Mouse (Mus musculus) thymus, postnatal 10 days (tissue): ENCODE results near the gene Klhl10.

ENCODE experiments used
- DNase-seq, 2 experiments: peaks; one replicate each; pipeline ENCODE4 v3.0.0; 2021; ENCODE audit warnings: low spot score in 2 of 2

Gene Klhl10

DNA sequence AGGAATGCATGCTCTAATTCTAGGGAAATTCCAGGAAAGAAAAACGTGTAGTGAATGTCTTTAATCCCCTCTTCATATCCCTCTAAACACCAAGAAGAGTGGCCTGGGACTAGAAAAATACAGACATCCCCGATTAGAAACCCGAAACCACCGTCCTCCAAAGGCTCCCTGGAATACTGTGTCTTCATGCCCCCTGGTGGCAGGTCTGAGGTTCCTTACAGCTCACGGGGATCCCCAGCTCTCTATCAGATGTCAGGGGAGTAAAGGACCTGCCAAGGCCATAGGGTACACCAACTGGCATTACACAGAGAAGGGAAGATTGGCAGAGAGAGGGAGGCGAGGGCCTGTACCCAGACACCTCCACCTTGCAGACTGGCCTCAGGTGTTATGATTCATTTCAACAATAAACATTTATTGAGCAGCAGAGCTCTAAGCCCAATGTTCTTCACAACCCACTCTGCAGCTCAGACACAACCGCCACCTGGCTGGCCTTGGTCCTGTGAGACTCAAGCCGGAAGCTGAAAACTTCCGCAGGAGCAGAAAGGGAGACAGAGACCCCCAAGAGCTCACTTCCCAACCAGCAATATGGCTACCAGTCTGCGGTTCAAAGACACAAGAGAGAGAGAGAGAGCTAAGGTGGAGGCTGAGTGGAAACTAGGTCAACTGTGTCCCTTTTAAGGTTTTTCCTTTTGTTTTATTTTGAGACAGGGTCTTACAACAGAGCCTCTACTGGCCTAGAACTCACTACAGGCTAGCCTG is 33.5 kb upstream of the Klhl10 start:
- peak; percentile 75 to 85 for DNase-seq

DNA sequence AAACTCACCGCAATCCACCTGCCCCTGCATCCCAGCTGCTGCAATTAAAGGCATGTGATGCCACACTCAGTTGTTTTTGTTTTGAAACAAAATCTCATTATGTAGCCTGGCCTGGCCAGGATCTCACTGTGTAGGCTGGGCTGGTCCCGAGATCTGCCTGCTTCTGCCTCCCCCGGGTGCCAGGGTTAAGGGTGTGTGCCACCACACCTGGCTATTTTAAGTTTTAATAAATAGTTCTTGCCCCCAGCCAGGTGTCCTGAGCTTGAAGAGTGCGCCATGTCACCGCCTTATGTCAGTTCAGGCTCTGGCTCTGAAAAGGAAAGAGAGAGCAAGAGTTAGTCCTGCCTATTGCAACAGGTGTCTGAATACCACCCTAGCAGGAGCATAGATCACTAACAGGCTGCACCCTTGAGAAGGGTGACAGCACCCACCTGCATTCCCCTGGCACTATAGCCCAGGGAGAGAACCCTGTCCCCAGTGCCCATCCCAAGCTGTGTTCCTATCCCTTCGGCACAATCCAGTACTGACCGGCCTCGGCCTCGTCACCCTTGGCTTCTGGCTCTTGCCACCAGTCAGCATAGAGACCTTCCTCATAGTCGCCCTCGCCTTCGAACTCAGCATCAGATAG is 32.8 kb upstream of the Klhl10 start:
- DNase-seq = peak; percentile 44 to 63

DNA sequence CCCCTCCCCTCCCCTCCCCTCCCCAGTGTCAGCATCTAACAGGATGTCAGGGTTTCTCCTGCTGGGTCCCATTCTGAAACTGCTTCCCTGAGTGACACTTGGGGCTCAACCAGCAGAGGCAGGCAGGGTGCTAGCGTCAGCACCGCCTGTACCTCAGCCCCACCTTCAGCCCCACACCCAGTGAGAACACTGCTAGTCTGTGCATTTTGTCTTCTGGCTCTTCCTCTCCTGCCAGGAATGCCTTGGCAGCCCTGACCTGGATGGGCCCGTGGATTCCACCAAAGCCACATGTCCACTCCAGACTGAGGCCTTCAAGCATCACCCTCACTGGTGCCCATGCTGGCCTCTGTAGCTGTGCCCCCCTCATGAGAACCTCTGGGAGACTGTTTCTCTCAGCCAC is 32.0 kb upstream of the Klhl10 start:
- peak; percentile 58 to 61 for DNase-seq

DNA sequence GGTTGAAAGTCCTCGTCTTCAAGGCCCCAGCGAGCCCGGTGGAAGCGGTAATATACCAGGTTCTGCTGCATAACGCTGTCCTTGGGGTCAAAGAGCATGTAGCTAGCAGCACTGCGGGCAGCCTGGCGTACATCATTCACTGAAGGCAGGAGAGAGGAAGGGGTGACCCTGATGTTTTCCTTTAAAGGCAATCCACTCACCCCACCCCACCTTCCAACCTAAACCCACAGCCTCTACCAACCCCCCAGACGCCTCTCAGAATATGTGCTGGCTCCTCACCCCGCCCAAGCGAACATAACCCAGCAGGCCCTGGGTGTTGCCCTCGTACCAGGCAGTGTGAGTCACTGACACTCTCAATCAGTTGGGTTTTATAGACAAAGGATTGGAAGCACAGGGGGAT is 30.0 kb upstream of the Klhl10 start:
- DNase-seq = no peak

DNA sequence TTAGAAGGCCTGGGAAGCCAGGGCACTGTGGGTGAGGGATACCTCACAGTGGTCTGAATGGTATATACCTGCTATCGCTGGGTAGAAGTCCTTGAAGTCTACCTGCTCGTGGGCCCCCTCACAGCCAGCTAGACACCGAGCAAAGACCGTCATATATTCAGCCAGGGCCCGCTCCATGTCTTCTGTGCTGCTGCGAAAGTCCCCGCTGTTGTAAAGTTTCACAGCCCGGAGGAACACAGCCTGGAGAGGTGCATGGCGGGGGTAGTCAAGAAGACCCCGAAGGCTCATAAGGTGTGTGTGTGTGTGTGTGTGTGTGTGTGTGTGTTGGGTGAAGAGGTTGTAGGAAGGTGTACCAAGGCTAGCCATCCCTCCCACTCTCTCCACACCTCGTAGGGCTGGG is 28.2 kb upstream of the Klhl10 start:
- no peak for DNase-seq

DNA sequence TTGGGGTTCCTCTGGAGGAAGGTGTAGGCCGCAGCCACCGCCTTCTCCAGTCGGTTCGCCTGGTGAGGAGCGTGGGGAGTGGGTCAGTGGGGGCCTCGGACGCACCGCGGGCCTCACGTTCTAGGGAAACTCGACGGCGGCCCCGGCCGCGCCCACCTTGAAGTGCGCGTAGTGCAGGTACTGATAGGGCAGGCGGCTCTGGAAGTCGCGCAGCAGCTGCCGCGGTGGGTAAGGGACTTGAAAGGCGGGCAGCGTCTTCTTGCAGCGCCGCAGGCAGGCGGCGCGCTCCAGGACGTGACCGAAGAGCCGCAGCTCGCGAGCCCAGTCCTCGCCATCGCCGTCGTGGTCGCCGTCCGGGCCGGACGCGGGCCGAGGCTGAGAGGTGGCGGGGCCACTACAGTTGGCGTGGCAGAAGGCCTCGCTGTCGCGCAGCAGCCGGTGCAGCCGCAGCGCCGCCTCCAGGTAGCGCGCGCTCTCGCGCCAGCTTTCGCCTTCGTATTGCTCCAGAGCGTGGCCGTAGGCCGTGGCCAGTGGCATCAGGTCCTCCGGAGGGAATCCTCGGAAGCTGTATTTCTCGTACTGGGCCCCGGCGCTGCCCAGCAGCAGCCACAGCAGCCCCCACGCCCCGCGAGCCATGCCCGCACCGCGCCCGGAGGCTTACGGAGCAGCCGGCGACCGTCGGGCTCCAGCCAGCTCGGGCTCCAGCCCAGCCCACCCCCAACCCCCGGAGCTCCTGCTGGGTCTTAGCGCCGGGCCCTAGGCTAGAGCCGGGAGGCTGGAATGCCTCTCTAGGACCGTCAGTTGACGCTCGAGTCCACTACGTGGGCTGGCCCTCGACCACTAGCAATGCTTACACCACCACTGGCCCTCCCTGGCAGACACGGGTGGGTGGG is 27.4 kb upstream of the Klhl10 start, which contains the start of gene P3h4:
Gene P3h4 (minus strand): TSS at position 816 of the 893 bp plus-strand sequence.
- DNase-seq = peak; percentile 57 to 75

DNA sequence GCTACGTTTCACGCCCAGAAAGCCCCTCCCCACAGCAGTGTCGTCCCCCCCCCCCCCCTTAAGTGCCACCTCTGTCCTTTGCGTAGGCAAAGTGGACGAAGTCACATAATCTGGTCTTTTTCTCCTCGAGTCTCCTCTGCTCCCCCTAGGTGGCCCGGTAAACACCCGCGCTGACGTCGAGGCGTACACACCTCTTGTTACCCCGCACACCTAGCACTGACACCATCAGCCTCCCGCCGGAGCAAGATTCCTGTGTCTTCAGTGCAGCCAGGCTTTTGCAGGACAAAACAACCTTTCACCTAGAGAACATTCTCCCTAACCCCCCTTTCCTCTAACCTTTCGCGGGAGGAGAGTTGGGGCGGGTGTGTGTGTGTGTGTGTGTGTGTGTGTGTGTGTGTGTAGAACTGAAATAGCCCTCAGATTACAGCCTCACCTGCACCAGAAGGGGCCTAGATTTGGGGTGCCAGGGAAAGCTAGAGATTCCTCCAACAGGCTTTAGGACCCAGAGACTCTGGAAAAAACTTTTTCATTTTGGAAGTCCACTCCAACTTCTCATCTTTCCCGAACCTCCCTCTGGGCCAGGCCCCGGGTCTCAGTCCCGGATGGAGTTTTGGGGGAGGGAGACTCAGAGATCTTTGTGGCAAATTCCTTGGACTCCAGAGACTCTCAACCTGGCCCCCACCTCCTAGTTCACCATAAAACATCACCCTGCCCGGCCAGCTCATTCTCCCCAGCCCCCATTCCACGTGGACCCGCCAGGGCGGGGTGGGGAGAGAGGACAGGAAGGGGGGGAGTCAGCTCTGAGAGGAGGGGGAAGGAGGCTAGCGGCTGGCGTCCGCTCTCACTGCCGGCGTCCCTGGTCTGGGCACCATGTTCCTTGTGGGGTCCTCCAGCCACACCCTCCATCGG is 26.5 kb upstream of the Klhl10 start, which contains the start of gene Fkbp10:
Gene Fkbp10 (plus strand): TSS at position 784 of the 909 bp plus-strand sequence.
- DNase-seq = no peak

DNA sequence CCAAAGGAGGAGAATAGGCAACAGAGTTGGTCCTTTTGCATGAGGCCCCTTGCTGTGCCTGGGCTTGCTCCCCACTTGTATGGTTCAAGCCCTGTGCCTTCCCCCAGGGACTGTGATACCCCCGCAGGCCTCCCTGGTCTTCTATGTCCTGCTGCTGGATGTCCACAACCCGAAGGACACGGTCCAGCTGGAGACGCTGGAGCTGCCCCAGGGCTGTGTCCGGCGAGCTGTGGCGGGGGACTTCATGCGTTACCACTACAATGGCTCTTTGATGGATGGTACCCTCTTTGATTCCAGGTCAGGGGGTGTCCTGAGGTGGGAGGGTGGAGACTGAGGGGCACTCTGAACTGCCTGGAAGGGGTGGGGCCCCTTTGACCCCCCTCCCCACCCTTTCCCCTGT is 20.2 kb upstream of the Klhl10 start:
- no peak for DNase-seq

DNA sequence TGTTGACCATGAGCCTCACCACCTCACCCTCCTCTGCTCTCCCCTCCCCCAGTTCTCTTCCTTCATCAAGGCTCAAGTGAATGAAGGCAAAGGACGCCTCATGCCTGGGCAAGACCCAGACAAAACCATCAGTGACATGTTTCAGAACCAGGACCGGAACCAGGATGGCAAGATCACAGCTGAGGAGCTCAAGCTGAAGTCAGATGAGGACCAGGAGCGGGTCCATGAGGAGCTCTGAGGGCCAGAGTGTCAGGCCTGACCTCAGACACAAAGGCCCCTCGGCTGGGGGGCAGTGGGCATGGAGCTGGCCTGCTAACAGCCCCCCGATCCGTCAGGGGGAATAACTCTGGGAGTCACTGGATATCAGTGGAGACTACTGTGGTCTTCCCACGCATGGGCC is 17.9 kb upstream of the Klhl10 start:
- DNase-seq = no peak

DNA sequence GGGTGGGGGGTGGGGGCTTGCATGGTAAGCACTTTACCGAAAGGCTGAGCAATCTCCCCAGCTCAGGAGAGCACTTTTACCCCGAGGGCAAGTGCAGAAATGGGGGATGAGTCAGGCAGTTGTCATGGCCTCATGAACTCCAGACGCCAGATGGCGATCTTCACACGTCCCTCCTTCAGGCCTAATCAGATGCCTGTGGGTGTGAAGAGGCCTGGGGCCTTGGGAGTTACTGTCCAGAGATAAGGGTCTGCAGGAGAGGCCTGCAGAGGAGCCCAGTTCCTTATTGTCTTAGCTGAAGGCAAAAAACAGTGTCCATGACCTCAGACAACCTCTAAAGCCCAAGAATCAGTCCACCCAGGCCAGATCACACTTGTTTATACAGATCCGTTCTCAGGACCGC is 15.9 kb upstream of the Klhl10 start:
- DNase-seq = peak in 1 of 2 experiments; percentile 74

DNA sequence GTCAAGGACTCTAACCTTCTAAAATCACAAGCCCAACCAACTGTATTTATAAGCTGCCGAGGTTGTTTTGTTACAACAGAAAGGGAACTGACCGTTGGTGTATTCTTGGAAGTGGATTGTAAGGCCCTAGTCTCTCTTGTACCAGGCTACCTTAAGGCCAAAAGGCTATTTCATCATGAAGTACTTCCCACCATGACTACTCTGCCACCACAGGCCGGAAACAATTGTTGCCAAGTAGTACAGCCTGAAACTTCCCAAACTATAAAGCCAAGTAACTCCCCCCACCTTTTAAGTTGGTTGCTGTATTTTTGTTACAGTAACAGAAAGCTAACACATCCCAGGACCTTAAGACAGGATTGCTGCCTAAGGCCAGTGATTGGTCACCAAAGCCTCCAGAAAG is 14.9 kb upstream of the Klhl10 start:
- no peak for DNase-seq

DNA sequence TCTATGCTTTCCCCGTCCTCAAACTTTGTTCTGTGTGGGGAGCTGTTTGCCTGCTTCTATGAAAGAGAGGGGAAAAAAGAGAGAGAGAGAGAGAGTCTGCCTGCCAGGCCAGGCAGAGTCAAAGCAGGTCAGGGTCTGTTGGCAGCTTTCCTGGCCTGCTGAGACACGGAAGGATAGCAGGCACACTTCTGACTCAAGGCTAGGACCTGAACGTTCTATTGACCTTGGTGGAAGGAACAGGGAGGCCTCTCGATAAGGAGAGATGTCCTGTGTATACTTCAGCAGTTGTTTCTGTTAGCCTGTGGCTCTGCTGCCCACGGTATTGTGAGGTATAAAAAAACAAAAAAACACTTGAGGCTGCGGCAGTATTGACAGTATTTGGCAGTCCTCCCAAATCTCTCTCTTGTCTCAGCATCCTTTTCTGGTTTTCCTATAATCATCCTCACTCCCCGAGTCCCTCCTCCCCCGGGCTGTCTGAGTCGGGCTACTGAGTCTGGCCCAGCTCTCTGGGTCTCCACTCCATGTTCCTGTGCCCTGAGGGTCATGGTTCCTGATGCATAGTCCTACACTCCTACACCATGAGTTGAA is 13.0 kb upstream of the Klhl10 start:
- no peak for DNase-seq

DNA sequence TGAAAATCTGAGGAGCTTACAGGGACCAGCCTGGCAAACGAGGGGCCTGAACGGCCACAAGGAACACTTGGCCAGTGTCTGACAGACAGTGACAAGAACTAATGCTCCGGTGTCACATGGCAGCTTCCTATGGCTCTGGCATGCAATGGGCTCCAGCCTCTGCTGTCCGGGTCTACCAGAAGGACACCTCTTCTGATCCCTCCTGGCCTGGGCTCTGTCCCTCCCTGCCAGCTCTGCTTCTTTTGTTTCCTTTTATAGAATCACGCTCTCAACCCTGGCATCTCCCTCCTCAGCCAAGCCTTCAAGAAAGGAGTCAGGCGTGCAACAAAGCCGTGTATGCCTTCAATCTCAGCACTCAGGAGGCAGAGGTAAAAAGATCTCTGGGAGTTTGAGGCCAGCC is 11.7 kb upstream of the Klhl10 start:
- DNase-seq = no peak

DNA sequence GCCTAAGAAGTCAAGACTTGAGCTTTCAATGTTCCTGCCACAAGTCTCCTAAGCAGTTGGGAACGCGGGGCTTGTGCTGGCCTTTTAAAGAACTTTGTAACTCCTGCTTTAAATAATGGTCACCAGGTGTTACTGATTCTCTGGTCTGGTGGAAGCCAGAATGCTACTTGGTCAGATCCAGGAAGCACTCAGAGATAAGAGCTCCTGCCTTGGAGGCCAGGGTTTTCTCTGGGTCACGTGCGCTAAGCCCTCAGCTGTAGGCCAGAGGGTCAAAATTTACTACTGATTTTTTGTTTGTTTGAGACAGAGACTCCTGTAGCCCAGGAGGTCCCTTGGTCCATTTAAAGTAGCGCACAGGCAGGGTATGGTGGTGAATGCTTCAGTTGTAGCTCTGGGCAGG is 9.7 kb upstream of the Klhl10 start:
- no peak for DNase-seq

DNA sequence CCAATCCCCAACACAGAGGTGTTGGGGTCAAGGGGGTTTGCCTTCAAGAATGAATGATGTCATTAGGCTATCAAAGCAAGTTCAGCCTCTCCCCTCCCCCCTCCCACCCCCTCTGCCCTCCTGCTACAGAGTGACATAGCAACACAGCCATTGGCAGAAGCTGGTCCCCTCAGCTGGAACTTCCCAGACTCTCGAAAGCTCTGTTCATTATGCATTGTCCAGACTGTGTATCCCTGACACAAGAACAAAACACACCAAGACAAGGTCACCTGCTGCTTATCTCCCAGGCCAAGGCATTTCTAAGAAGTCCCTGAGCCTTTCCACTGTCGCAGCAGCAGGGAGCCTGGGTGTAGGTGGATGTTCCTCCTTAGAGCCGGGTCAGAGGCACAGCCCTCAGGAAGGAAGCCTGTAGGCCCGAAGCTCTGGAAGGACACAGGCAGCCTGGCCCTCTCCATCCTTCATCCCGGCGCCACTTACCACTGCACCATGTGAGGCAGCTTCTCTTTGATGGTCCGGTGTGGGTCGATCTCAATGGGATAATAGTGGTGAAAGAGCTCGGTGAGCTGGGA is 6.0 kb upstream of the Klhl10 start:
- DNase-seq = no peak

DNA sequence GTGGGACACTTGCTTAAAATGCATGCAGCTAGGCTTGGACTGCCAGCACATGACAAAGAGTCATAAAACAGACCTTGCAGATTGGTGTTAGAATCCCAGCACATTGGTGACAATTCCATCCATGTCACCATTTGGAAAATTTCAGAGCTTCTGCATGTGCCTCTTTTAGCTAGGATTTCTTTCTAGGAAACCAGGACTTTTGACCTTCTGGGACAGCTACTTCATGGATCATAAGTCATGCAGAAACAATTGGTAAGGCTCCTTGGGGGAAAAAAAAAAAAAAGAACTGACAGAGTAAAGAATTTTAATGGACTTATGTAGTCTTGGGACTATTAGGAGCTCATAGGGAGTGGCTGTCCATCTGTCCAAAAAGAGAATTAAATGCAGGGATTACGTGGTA is 3.8 kb upstream of the Klhl10 start:
- no peak for DNase-seq

DNA sequence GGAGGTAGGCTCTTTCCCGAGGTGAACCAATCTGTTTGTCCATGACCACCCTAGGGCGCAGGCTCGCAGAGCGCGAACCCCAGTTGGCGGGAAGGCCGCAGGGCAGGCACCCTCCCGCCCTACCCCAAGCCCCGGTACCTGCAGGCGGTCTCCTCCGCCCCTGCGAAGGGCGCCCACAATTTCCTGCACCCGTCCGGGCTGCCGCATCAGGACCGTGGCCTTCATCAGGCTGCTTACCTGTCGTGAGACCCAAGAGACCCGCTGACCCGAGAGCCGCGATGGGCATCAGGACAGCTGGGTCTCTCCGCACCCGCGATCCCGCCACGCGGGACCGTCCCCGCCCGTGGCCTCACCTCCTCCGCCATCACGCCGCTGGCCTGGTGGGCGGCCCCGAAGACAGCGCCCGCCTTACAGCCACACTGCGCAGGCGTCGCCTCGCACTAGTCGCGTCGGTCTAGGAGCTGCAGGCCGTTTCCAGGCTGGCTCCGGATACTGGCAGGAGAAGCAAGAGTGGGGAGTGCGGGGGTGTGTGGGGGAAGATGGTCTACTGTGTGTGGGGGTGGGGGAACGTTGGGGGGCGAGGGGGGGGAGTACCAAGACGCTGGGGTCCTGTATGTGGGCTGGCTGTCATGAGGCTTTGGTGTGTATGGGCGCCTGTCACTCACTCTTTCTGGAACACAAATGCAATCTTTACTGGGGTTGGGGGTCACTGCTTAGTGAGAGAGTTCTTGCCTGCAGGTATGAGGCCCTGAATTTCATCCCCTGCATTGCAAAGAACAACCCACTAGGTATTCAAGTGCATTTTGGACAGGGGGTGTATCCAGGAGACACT is 810 bp upstream of the Klhl10 start:
- peak; percentile 80 to 81 for DNase-seq

DNA sequence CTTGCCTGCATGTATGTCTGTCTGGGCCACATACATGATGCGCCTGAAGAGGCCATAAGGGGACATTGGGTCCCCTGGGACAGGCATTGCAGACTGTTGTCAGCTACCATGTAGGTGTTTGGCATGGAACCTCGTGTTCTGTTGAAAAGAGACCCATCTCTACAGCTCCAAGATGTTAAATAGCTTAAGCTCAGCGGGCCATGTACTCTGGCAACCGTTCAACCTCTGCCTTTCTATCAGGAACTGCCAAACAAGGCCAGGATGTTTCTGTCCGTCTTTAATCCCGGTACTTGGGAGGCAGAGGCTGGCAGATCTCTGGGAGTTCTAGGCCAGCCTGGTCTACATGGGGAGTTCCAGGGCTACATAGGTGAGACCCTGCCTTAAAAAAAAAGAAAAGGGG is 908 bp downstream of the Klhl10 start:
- no peak for DNase-seq

DNA sequence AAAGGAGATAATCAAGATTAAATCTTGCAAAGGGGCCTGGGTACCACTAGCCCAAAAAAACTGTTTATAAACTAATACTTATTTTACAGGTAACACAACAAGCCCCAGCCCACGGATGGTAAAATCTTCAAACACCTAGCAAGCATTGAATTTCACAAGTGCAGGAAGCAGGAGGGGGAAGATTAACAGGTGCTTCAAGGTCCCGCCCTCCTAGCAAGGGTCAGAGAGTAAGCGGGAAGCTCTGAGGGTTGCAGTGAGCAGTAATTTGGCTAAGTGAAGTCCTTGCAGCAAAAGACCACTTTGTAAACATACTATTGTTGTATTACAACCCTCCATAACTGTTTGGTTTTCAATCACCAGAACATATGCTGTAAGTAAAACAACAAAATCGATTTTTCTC is 15.5 kb downstream of the Klhl10 start:
- no peak for DNase-seq

DNA sequence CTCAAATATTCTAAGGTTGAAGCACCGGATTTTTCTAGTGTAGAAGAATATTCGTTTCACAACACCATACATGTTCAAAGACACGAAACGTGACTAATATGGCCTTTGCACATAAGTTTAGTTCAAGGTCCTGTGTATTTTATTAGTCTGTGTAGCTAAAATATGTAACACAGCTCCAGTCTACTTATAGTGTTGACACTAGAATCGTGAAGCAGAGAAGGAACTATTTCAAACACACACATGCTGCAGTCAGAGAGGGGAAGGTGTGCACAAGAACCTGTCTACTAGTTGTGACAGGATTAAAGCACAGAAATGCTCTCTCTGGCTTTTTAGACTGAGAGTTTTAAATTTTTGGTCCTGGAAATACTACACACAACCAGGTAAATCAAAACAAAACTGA is 16.0 kb downstream of the Klhl10 start:
- no peak for DNase-seq
